Mouse (Mus musculus): ENCODE data around the gene Cyb561d2.

GRCm38 (mm10) chr9:107508266-107508665 is 33.7 kb downstream of the Cyb561d2 start:
- no peak for TF ChIP-seq CTCF (IDR thresholded peaks at IDR 0.05; ENCODE audit: low read depth, low read length)
- TF ChIP-seq GATA1 (IDR thresholded peaks at IDR 0.05; ENCODE audit: borderline replicate concordance, low read length) = no peak
- no peak for TF ChIP-seq POLR2AphosphoS5 (IDR thresholded peaks at IDR 0.05; ENCODE audit: insufficient replicate concordance, low read depth, low read length)

Measured in G1E (cell line).